Mouse (Mus musculus) kidney, embryonic 15.5 days (tissue): Measurements from ENCODE around the gene Exoc3l2. TPM values are rescaled to one million over a fixed set of nuclear protein-coding genes. Genes with fewer than 3 reads are reported as not detected.

ENCODE experiments used
- ATAC-seq: fragments of 200-750 bp; cut with Nextera tagmentation; replicated peaks from 2 replicates; pipeline ENCODE4 v1.8.0; 2017; ENCODE audit warnings: moderate TSS enrichment; ENCODE audit not compliant: low FRiP score
- H3K27ac ChIP-seq: fragments of 300-500 bp; sonication (generic); 2 replicates; pipeline ENCODE4 v1.5.1; 2015; ENCODE audit warnings: mild to moderate bottlenecking, inconsistent platforms
- H3K27me3 ChIP-seq: fragments of 300-500 bp; sonication (generic); 2 replicates; pipeline ENCODE4 v1.6.1; 2015; ENCODE audit warnings: inconsistent platforms
- H3K36me3 ChIP-seq: fragments of 300-500 bp; sonication (generic); 2 replicates; pipeline ENCODE4 v1.6.1; 2015; ENCODE audit warnings: inconsistent platforms
- H3K4me1 ChIP-seq: fragments of 300-500 bp; sonication (generic); 2 replicates; pipeline ENCODE4 v1.6.1; 2015; ENCODE audit warnings: inconsistent platforms
- H3K4me2 ChIP-seq: fragments of 300-500 bp; sonication (generic); 2 replicates; pipeline ENCODE4 v1.6.1; 2015; ENCODE audit warnings: moderate library complexity, mild to moderate bottlenecking, inconsistent platforms
- H3K4me3 ChIP-seq: fragments of 300-500 bp; sonication (generic); replicated peaks from 2 replicates; pipeline ENCODE4 v1.5.1; 2015; ENCODE audit warnings: mild to moderate bottlenecking, inconsistent platforms
- H3K9ac ChIP-seq: fragments of 300-500 bp; sonication (generic); 2 replicates; pipeline ENCODE4 v1.6.1; 2015; ENCODE audit warnings: mild to moderate bottlenecking, inconsistent platforms
- H3K9me3 ChIP-seq: fragments of 300-500 bp; sonication (generic); replicated peaks from 2 replicates; pipeline ENCODE4 v1.6.1; 2016; ENCODE audit warnings: inconsistent platforms
- WGBS: fragments of 180-500 bp; shearing (Covaris S2); methylation state at CpG from one replicate; pipeline ENCODE4 v1.1.7; 2015; ENCODE audit warnings: mixed read lengths; 5-methylcytosine and 5-hydroxymethylcytosine counted together
- polyA plus RNA-seq: library from polyadenylated mRNA; unstranded; fragments of >200 nt; fragmentation: Nextera tagmentation; extraction: Ambion mirVana; gene quantifications from 2 replicates; pipeline ENCODE4 v1.2.1, GENCODE M21; 2015

The Exoc3l2 gene
- polyA plus RNA-seq, 1 experiment from 2014 or later, result 3.0 TPM

- 95% methylated on average over 2 of the region's 2 CpGs for WGBS
These were observed 30.7 kb upstream of the Exoc3l2 start for GRCm38 (mm10) chr7:19432475-19432874.

GRCm38 (mm10) chr7:19436276-19436675 lies 26.9 kb upstream of the Exoc3l2 start:
- no peak overlapping the region for H3K27ac ChIP-seq
- WGBS, result 98% methylated on average over 2 of the region's 2 CpGs

More at GRCm38 (mm10) chr7:19432475-19432874, 30.7 kb upstream of the Exoc3l2 start:
- no peak for ATAC-seq
- H3K4me2 ChIP-seq, result no peak overlapping the region
- no peak overlapping the region for H3K9ac ChIP-seq
- no peak overlapping the region for H3K27ac ChIP-seq
- H3K9me3 ChIP-seq, result peaks cover 4% of the 10 kb centered on the region; the same call in 1 of the 2 replicates
- peaks cover 100% of the 10 kb centered on the region for H3K36me3 ChIP-seq
- no peaks in the 10 kb centered on the region for H3K27me3 ChIP-seq
- no peaks in the 10 kb centered on the region for H3K4me1 ChIP-seq
- no peak overlapping the region for H3K4me3 ChIP-seq

GRCm38 (mm10) chr7:19437048-19437447 lies 26.1 kb upstream of the Exoc3l2 start:
- Histone ChIP-seq H3K4me3 (no peak overlapping the region), H3K9ac (no peak overlapping the region), H3K9me3 (peaks cover 4% of the 10 kb centered on the region; the same call in 1 of the 2 replicates), H3K27me3 (no peaks in the 10 kb centered on the region), H3K4me1 (no peaks in the 10 kb centered on the region), H3K27ac (no peak overlapping the region), H3K4me2 (no peak overlapping the region), H3K36me3 (peaks cover 99% of the 10 kb centered on the region)
- ATAC-seq, result no peak
- 78% methylated on average over 9 of the region's 9 CpGs for WGBS

More at GRCm38 (mm10) chr7:19436276-19436675, 26.9 kb upstream of the Exoc3l2 start:
- H3K27me3 ChIP-seq, result no peaks in the 10 kb centered on the region
- peaks cover 99% of the 10 kb centered on the region for H3K36me3 ChIP-seq
- no peak overlapping the region for H3K4me2 ChIP-seq
- peaks cover 4% of the 10 kb centered on the region; the same call in 1 of the 2 replicates for H3K9me3 ChIP-seq
- no peaks in the 10 kb centered on the region for H3K4me1 ChIP-seq
- H3K9ac ChIP-seq, result no peak overlapping the region
- ATAC-seq, result no peak
- H3K4me3 ChIP-seq, result no peak overlapping the region

- WGBS, result 75% methylated on average over 9 of the region's 9 CpGs
- H3K27ac ChIP-seq, result no peak overlapping the region
- H3K9ac ChIP-seq, result no peak overlapping the region
- peaks cover 4% of the 10 kb centered on the region for H3K4me1 ChIP-seq
- H3K36me3 ChIP-seq, result peaks cover 91% of the 10 kb centered on the region
- no peaks in the 10 kb centered on the region for H3K9me3 ChIP-seq
- no peaks in the 10 kb centered on the region for H3K27me3 ChIP-seq
- no peak for ATAC-seq
- no peak overlapping the region for H3K4me3 ChIP-seq
- H3K4me2 ChIP-seq, result no peak overlapping the region
These were observed 21.6 kb upstream of the Exoc3l2 start for GRCm38 (mm10) chr7:19441448-19442091.

GRCm38 (mm10) chr7:19443344-19443743 lies 19.8 kb upstream of the Exoc3l2 start:
- Histone ChIP-seq H3K27me3 (no peaks in the 10 kb centered on the region), H3K27ac (0 out of 2 replicates have a peak overlapping the region, but pooled peaks have one; percentile 32), H3K4me2 (no peak overlapping the region), H3K4me3 (no peak overlapping the region), H3K9me3 (no peaks in the 10 kb centered on the region), H3K4me1 (peaks cover 4% of the 10 kb centered on the region), H3K36me3 (peaks cover 88% of the 10 kb centered on the region), H3K9ac (no peak overlapping the region)
- peak; percentile 72; the same call in 1 of the 2 replicates for ATAC-seq
- 25% methylated on average over 3 of the region's 3 CpGs for WGBS

GRCm38 (mm10) chr7:19444801-19445200 lies 18.3 kb upstream of the Exoc3l2 start:
- WGBS, result 74% methylated on average over 12 of the region's 12 CpGs
- Histone ChIP-seq H3K27ac (no peak overlapping the region), H3K9ac (no peak overlapping the region), H3K36me3 (peaks cover 87% of the 10 kb centered on the region), H3K4me3 (no peak overlapping the region), H3K4me2 (no peak overlapping the region), H3K27me3 (no peaks in the 10 kb centered on the region), H3K4me1 (peaks cover 4% of the 10 kb centered on the region), H3K9me3 (no peaks in the 10 kb centered on the region)
- ATAC-seq, result no peak

- 96% methylated on average over 16 of the region's 16 CpGs for WGBS
- Histone ChIP-seq H3K4me2 (no peak overlapping the region), H3K4me1 (peaks cover 4% of the 10 kb centered on the region), H3K27me3 (no peaks in the 10 kb centered on the region), H3K27ac (no peak overlapping the region), H3K4me3 (no peak overlapping the region), H3K9me3 (no peaks in the 10 kb centered on the region), H3K36me3 (peaks cover 85% of the 10 kb centered on the region), H3K9ac (no peak overlapping the region)
- no peak for ATAC-seq
These were observed 15.4 kb upstream of the Exoc3l2 start for GRCm38 (mm10) chr7:19447689-19448088.

- no peak overlapping the region for H3K4me3 ChIP-seq
- WGBS, result 77% methylated on average over 12 of the region's 12 CpGs
- H3K9me3 ChIP-seq, result no peaks in the 10 kb centered on the region
- H3K27me3 ChIP-seq, result no peaks in the 10 kb centered on the region
- 0 out of 2 replicates have a peak overlapping the region, but pooled peaks have one; percentile 3 for H3K27ac ChIP-seq
- H3K4me1 ChIP-seq, result no peaks in the 10 kb centered on the region
- ATAC-seq, result no peak
- no peak overlapping the region for H3K4me2 ChIP-seq
- peaks cover 76% of the 10 kb centered on the region for H3K36me3 ChIP-seq
- no peak overlapping the region for H3K9ac ChIP-seq
These were observed 14.0 kb upstream of the Exoc3l2 start for GRCm38 (mm10) chr7:19449165-19449564.

- peaks cover 23% of the 10 kb centered on the region for H3K36me3 ChIP-seq
- no peaks in the 10 kb centered on the region for H3K27me3 ChIP-seq
- no peak overlapping the region for H3K27ac ChIP-seq
- 87% methylated on average over 4 of the region's 4 CpGs for WGBS
- peaks cover 25% of the 10 kb centered on the region for H3K4me1 ChIP-seq
- H3K4me2 ChIP-seq, result no peak overlapping the region
- H3K9me3 ChIP-seq, result no peaks in the 10 kb centered on the region
- no peak overlapping the region for H3K9ac ChIP-seq
- no peak overlapping the region for H3K4me3 ChIP-seq
- ATAC-seq, result no peak
These were observed 7.9 kb upstream of the Exoc3l2 start for GRCm38 (mm10) chr7:19455186-19455585.

- Histone ChIP-seq H3K27ac (no peak overlapping the region), H3K27me3 (no peaks in the 10 kb centered on the region), H3K36me3 (peaks cover 15% of the 10 kb centered on the region), H3K4me1 (peaks cover 25% of the 10 kb centered on the region), H3K9me3 (no peaks in the 10 kb centered on the region), H3K4me2 (0 out of 2 replicates have a peak overlapping the region, but pooled peaks have one; percentile 94), H3K9ac (no peak overlapping the region), H3K4me3 (peak overlapping the region; percentile 8; the same call in 1 of the 2 replicates)
- 86% methylated on average over 11 of the region's 11 CpGs for WGBS
- ATAC-seq, result no peak
These were observed 7.2 kb upstream of the Exoc3l2 start for GRCm38 (mm10) chr7:19455819-19456495.

GRCm38 (mm10) chr7:19456628-19457027 lies 6.5 kb upstream of the Exoc3l2 start:
- Histone ChIP-seq H3K4me1 (peaks cover 25% of the 10 kb centered on the region), H3K4me3 (peak overlapping the region; percentile 8; the same call in 1 of the 2 replicates), H3K27ac (no peak overlapping the region), H3K36me3 (peaks cover 9% of the 10 kb centered on the region), H3K9me3 (no peaks in the 10 kb centered on the region), H3K27me3 (no peaks in the 10 kb centered on the region), H3K9ac (no peak overlapping the region), H3K4me2 (peak overlapping the region; percentile 94)
- 94% methylated on average over 7 of the region's 7 CpGs for whole genome bisulfite sequencing
- ATAC-seq, result no peak

GRCm38 (mm10) chr7:19457414-19458071 lies 5.6 kb upstream of the Exoc3l2 start:
- Histone ChIP-seq H3K4me1 (peaks cover 25% of the 10 kb centered on the region), H3K27me3 (no peaks in the 10 kb centered on the region), H3K36me3 (no peaks in the 10 kb centered on the region; the same call in none of the 2 replicates), H3K9me3 (no peaks in the 10 kb centered on the region), H3K27ac (peak overlapping the region; percentile 83), H3K4me2 (peak overlapping the region; percentile 94), H3K4me3 (peak overlapping the region; percentile 84), H3K9ac (peak overlapping the region; percentile 95)
- peak; percentile 26 for ATAC-seq
- whole genome bisulfite sequencing, result 4% methylated on average over 14 of the region's 14 CpGs
